Mouse (Mus musculus): ENCODE data around the gene Arhgap35.

Gene Arhgap35

DNA sequence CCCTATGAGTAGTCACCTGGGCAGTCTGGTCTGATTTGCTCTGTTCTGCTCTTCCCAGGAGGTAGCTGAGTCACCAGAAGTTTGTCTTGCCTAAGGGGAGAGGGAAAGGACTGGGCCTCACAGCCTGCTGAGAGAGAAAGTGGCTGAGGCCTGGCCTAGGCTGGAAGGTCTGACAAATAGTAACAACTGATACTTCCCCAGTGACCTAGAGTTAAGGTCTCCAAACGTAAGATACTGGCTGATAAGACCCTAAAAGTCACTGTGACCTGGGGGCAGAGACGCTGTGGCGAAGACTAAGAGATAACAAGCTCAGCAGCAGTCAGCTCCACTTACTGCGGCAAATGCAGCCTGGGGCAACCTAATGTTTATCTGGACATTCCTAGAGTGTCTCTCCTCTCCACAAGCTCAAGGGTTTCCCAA, 13.1 kb downstream of the Arhgap35 start:
- DNase-seq = no peak

DNA sequence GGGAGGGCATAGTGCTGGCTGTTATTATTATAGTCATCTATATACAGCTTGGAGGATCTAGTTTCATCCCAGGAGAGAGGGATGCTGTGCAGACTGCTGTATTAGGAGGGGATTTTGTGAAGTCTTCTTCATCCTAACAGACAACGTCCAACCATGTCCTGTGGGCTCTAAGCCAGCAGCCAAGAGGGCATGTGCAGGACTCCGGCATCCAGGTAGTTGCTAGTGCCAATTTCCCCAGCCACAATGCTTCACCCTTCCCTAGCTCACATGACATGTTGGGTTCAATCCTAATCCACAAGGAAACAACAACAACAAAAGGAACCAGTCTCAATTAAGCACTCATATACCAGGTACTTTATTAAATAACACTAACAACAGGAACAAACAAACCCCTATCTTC, 15.8 kb downstream of the Arhgap35 start:
- DNase-seq = no peak

DNA sequence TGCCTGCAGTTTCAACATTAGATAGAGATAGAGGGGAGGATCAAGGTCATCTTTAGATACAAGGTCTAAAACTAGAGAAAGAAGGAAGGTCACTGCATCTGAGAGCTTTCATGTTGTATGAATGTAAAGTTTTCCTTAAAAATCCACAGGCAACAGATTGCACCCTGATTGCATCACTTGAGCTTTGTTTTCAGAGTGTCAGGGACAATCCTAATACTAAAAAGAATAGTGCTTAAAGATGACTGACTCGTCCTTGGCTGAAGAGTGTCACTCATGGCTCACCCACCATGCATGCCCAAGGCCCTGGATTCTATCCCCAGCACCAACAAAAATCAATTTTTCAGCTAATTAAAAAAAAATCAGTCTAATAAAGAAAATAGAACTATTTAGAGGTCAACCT, 23.5 kb downstream of the Arhgap35 start:
- no peak for DNase-seq

DNA sequence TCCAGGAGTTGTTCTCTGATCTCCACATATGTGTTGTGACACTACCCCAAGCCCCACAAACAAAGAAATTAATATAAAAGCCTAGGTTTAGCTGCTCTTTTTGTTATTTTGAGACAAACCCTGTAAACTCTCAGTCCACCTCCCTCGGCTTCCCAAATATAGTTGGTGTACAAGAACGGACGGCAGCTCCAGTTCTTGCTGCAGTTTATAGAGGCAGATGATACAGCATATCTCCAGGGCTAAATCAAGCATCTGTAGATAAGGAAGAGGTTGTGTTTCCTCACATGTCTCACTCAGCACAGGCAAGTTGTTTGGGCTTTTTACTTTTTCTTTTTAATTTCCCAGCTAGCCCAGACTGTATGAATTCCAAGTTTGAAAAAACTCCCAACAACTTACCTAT, 27.1 kb downstream of the Arhgap35 start:
- no peak for DNase-seq

DNA sequence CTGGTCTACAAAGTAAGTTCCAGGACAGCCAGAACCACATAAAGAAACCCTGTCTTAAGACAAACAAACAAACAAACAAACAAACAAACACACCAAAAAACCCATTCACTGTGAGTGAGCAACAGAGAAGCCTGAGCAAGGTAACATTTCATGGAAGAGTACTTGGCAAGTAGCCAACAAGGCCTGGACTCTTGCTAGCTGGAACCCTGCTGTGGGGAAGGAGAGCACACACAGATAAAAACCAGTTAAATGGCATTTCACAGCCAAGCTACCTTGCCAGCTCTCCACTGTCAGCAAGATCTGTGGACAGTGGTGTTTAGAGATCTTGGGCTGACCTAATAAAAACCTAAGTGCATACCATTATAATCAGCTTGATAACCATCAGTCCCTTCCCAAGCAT, 30.4 kb downstream of the Arhgap35 start:
- no peak for DNase-seq

DNA sequence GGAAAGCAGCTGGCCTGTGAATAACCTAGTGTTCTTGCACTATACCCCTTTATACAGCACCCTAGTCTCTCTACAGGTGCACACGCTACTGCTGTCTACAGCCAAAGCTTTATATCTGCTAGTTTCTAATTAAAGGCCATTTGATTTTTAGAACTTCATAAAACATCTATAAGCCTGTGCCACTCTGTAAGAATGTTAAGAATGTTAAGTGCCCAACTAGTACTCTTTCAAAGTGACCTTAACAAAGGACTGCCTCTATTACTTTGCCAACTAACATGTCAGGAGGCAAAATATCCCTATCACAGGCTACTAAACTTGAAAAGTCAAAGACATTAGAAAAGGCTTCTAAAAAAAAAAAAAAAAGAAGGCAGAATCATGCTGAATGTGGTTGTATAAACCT, 31.0 kb downstream of the Arhgap35 start:
- DNase-seq = no peak

DNA sequence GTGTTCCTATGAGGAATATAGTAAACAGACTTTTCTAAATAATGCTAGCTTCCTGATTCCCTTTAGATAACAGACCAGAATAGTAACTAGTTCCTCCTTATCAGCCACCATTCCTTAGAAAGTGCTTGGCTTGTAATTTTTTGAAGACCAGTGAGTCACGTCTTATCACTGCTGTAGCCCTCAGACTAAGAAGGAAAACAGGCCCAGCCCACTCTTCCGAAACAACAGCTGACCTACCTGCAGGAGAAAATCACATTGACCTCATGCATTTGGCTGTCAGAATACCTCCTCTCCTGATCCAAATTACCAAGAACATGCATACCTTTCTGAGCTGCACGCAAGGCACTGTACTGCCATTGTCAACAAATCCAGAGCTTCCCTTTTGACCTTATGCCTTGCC, 32.5 kb downstream of the Arhgap35 start:
- no peak for DNase-seq

DNA sequence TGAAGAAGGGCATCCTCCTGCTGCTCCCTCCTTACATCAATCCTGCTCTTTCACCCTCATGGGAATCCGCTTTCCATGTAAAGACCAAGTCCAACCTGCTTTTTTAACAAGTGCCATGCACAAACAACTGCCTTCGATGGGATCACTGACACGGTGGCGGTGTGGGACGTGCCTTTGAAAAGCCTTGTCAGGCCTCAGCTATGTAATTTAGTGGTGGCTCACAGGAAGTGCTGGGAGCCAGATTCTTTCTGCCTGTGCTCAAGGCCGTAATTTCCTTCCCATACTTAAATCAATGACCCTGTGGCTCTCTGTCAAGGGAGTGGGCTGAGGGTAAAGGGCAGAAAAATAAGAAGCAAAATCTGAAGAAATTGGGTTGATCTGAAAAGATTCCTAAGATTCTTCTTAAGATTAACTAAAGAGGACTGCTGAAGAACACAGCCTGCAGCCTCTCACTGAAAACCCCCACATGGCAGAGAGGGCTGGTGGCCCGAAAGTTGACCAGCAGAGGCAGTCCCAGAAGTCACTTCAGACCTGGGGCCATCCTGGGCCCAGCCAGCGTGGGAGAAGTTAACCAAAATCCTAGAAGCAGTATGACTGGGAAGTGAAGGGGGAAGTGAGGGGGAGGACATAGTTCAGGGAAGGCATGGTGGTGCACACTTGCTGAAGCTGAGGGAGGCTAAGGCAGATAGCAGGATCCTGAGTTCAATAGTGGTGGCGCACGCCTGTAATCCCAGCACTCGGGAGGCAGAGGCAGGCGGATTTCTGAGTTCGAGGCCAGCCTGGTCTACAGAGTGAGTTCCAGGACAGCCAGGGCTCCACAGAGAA, 33.3 kb downstream of the Arhgap35 start:
- DNase-seq = peak; percentile 27

DNA sequence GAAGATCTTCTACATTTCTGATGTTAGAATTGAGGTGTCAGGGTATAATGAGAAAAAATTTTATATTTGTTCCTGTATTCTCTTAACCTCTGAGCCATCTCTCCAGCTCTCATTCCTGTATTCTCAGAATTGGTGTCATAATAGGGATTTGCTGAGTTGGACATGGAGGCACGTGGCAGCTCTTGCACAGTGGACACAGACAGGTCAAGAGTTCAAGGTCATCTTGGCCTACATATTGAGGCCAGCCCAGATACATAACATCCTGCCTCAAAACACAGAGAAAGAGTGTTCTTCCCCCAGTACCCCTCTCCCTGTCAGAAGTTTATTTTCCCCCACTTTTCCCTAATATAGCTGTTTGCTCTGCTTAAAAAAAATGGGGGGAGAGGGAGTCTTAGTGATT, 38.1 kb downstream of the Arhgap35 start:
- no peak for DNase-seq

DNA sequence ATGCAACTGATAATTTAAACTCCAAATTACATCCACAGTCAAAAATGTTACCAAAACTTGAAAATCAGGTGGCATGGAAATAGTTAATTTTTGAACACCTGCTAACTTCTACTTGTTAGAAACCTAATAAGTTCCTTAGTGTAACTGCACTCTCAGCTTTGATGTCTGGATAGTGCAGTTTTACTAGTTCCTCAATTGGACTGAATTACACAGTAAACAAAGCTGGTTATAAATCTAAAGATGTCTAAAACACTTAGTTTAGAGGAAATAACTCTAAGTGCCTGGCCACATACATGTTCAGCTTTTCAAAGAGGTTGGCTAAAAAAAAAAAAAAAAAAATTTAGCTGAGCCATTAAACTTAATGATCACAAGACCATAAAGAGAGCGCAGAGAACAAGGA, 43.6 kb downstream of the Arhgap35 start:
- DNase-seq = no peak

DNA sequence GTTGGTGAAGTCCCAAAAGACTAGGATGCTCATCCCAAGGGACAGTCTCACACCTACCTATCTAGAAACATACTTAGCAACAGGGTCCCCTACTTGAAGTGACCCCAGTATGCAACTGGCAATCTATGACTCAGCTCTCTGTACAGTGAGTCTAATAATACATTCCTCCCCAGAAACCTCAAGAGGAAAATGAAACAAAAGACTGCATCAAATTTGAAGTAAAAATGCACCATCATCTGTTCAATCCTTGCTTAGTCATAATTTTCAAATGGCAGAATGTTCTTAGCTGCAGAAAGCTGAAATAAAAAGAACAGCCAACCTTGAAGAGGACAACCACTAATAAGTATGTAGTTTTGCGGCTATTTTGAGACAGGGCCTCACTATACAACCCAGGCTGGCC, 44.1 kb downstream of the Arhgap35 start:
- DNase-seq = no peak

DNA sequence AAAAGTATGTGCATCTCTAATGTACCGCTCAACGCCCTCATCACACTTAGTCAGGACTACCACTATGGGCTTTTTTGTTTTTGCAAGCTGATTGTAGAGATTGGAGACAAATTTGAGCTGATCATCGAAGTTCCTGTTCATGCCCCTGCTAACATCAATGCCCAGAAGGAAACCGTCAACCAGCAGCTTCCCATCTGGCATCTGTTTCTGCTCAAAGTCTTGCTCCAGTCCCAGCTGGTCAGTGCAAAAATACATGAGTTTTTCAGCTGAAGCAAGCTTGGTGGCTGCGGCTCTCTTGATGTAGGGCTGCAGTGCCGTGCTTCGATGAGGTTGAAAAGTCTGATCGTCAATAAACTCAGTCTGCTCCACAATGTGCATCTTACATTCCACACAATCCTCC, 50.3 kb downstream of the Arhgap35 start:
- DNase-seq = peak; percentile 73

DNA sequence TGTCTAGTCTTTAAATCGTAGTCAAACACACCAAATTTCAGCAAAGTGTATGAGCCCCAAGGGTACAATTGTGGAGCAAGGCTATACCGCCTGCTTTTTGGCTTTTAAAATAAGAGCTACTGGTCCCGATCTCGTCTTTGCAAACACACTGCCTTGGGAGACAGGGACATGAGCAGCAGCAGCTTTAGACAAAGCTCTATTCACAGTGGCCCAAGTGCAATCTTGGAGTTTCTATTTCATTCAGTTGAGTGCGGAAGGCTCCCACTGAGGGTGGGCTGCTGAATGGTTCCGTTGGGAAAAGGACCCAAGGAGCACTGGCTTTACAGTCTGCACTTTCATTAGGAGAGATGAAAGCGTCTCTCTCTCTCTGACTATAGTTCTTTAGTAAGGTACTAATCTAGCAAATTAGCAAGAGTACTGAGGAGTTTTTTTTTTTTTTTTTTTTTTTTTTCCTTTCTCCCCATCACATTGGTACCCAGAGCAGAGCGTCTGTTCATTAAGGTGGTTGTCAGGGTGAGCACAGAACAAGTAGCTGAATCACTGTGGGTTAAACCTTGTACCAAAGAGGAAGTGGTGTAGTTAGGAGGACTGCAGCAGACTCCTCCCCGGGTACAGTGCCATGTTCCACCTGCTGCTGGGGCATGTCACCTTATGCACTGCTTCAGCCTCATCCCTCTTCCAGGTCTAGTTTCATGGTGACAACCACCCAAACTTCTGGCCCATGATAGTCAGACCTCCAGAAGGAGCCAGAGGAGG, 56.8 kb downstream of the Arhgap35 start:
- no peak for DNase-seq

DNA sequence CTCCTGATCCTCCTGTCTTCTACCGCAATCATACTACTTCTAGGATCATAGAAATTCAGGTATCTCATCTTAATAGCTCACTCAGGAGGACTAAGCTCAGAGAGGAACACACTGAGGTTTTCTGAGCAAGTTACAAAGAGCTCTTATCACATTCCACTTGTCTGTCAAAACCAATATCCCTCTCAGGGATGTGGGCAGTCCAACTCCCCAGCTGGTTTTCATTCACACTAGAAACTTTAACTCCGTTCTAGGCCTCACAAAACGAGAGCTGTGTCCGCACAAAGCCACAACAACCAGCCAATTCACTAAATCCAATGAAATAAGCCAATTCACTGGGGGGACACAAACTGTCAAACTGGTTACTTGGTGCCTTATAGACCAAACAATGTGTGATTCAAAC, 57.5 kb downstream of the Arhgap35 start:
- no peak for DNase-seq

DNA sequence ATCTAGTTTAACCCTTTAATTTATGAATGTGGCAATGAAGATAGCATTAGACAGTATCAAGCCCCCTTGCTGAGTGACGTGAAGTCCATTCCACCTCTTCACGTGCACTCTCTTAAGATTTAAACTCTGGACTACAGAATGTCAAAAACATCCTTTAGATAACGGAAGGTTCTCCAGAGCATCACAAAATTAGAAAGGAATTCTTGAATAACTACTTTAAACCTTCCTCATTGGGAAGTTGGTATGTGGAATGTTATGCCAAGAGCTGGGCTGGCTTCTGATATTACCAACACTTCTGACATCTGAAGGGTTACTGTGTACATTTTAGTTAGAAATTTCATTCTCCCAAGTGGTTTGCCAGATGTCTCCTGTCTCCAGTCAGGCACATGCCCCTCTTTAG, 60.6 kb downstream of the Arhgap35 start:
- DNase-seq = no peak

DNA sequence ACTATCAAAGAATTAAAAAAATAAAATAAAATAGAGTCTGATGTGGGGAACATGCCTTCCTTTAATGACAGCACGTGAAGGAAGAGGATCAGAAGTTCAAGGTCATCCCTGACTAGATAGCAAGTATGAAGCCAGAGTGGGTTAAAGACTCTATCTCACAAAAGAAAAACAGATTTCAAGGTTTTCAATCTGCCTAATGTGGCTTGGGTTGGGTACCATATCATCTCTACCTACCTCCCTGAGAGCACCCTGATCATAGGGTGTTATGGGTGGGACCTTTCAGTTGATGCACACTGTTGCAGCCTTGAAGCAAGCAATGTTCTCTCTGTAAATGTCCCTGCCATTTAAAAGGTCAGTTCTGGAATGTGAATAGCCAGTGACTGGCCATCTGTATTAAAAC, 63.2 kb downstream of the Arhgap35 start:
- no peak for DNase-seq

DNA sequence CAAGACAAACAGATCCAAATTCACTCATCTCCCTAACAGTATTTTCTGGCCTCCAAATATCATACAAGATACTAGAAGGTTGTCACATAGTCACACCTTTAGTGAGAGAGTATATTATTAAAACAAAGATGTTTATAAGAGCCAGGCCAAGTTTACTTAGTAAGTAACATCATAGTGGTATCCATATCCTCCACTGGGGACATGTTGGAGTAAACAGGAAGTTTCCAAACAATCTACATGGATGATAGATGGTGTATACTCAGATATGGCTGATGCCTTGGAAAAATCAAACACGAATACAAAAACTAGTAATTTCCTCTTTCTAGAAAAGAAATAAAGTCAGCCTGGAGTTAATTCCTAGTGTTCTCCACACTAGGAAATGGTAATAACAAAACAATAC, 65.5 kb downstream of the Arhgap35 start:
- no peak for DNase-seq

DNA sequence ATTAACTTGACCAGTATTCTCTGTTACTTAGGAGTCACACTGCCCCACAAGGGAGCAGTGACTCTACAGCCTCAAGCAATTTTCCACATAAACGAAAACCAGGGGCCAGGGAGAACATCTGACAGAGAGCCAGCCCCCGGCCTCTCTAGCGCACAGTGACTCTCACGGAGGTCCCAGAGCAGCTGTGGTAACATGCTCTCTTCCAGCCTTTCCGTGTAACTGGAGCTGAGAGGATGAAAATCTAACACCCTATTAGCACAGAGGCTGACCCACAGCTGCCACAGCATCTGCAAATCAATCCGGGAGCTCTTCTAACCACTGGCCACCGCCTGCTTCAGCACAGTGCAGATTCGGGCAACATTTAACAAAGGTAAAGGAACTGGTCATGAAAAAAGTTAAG, 70.0 kb downstream of the Arhgap35 start:
- DNase-seq = peak; percentile 11

DNA sequence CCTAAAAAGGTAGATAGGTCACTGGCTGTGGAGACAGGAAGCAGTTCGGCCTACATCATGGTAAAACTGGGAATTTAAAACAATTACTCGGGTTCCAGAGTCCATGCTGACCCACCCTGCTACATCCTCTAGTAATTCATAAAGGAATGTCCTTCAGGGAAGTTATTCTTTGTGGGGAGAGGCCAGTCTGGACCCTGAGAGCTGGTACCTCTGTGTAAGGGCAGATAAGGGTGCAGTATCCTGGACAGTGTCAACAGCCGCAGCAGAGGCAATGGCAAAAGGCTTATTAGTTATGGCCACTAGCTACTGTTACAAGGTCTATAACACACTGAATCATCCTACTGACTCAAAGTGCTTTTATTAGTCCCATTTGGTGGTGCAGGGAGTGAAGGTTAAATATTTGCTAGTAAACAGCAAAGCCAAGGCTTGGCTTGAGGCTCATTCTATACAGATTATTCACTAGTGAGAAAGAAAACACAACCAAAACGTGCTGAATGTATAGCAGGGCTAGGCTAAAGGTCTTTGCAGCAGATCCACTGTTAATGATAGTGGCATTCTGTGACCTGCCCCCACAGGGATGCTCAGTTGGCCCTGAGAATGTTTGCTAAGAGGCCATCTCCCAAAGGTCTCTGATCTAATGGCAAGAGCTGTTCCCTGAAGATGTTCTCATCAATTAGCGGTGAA, 77.4 kb downstream of the Arhgap35 start:
- DNase-seq = no peak

DNA sequence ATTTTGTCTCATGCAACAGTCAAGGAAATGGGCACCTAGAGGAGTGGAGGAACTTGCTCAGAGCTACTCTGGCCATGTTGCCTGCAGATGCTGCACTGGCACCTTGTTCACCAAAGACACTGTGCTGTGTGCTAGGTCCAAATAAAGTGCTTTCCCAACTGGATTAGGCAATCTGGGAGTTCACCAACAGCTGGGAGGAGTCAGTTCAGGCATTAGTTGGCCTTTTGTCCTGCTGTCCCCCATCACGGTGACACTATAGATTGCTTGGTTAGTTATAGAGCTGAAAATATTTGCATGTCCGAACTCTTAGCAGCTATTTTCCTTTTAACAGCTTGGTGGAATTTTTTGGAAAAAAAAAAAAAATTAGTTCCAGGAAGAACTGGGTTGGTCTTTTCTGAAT, 88.8 kb downstream of the Arhgap35 start:
- DNase-seq = peak; percentile 25

DNA sequence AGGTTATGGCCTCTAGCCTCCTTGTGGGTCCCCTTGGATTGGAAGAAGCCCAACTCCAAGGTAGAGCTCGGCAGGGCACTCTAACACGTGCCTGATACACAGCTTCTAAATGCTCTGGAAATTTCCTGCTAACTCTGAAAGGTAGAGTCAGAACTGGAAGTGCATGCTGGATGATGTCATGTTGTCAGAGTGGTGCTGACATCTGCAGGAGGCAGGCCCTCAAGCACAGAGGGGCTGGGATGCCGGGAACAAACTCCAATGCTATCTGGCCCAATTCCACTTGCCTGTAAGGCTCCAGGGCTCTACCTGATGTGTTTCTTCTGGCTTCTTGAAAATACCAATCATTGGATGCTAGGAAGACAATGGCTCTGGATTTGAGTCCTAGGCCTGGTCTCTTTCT, 89.3 kb downstream of the Arhgap35 start:
- no peak for DNase-seq

DNA sequence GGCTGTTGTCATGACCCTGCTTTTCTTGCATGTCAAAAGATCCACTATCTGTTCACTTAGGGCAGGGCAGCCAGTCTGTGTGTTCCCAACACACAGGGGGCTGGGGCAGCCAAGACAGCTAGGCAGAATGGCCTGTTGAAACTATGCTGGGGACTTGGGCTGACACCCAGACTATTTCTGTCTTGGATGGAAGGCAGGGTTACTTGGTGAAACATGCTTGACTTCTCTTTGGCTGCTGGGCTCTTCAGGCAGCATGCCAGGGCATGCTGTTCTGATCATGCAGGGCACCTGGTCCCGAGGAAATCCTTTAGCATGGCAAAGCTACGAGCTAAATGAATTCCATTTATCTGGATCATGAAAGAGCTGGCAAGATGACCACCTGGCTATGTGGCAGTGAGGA, 90.5 kb downstream of the Arhgap35 start:
- DNase-seq = peak; percentile 31

DNA sequence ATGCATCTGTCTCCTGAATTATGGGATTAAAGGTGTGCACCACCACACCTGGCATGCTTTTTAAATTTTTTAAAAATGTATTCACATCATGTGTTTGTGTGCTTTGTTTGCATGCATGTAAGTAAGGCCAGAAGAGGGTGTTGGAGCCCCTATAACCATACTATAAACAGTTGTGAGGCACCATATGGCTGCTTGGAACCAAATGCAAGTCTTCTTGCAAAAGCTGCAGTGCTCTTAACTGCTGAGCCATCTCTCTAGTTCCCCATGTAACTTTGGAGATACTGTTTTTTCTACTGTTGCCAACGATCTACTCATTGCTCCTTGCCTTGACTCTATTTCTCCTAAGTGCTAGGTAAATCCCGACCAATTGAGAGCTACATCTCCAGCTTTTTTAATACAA, 95.5 kb downstream of the Arhgap35 start:
- DNase-seq = no peak

DNA sequence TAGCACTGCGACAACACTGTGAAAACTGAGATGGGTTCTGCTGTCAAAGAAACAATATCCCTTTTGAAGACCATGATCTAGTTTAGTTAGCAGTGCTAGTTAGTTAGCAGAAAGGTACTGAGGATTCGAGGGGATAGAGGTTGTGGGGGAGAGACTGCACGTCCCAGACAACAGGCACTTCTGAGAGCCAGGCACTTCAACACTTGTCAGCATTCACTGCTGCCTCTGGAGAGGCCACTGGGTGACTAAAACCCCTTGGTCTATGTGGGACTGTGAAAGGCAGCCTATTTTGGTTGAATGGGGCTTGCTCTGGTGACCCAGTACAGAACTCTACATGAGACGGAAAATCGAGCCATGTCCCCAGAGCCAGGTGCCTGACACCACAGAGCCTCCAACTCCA, 97.6 kb downstream of the Arhgap35 start:
- no peak for DNase-seq

Measured in lung, postnatal 10 days (tissue).